Mouse (Mus musculus) midbrain, embryonic 11.5 days (tissue): ENCODE results near the gene Fn3krp. TPM values are rescaled to one million over a fixed set of nuclear protein-coding genes. Genes with fewer than 3 reads are reported as not detected.

Source experiments
- ATAC-seq: fragments of 200-750 bp; cut with Nextera tagmentation; 2 replicates; pipeline ENCODE4 v1.8.0; 2017; ENCODE audit warnings: moderate TSS enrichment, moderate library complexity; ENCODE audit not compliant: low FRiP score
- DNase-seq: peaks from one replicate; pipeline ENCODE4 v3.0.0; 2015; ENCODE audit warnings: low spot score; ENCODE audit errors: missing footprints
- H3K27ac ChIP-seq: fragments of 300-500 bp; sonication (generic); 2 replicates; pipeline ENCODE4 v1.5.1; 2014; ENCODE audit warnings: low read depth, low read length
- H3K27me3 ChIP-seq: fragments of 300-500 bp; sonication (generic); 2 replicates; pipeline ENCODE4 v1.6.1; 2014; ENCODE audit warnings: mild to moderate bottlenecking, low read length, moderate library complexity, mixed read lengths; ENCODE audit not compliant: control insufficient read depth, insufficient read depth
- H3K36me3 ChIP-seq: fragments of 300-500 bp; sonication (generic); 2 replicates; pipeline ENCODE4 v1.6.1; 2014; ENCODE audit warnings: mild to moderate bottlenecking, low read length, moderate library complexity, mixed read lengths; ENCODE audit not compliant: control insufficient read depth, insufficient read depth
- H3K4me1 ChIP-seq: fragments of 300-500 bp; sonication (generic); 2 replicates; pipeline ENCODE4 v1.6.1; 2014; ENCODE audit warnings: low read length; ENCODE audit not compliant: control insufficient read depth, insufficient read depth
- H3K4me2 ChIP-seq: fragments of 300-500 bp; sonication (generic); 2 replicates; pipeline ENCODE4 v1.6.1; 2014; ENCODE audit warnings: mild to moderate bottlenecking, moderate library complexity
- H3K4me3 ChIP-seq: fragments of 300-500 bp; sonication (generic); 2 replicates; pipeline ENCODE4 v1.5.1; 2014; ENCODE audit warnings: low read depth, low read length
- H3K9ac ChIP-seq: fragments of 300-500 bp; sonication (generic); 2 replicates; pipeline ENCODE4 v1.6.1; 2014; ENCODE audit warnings: low read length
- H3K9me3 ChIP-seq: fragments of 300-500 bp; sonication (generic); 2 replicates; pipeline ENCODE4 v1.6.1; 2016; ENCODE audit warnings: low read length; ENCODE audit not compliant: control insufficient read depth
- WGBS: fragments of 180-500 bp; shearing (Covaris S2); extraction: QIAGEN DNeasy Blood & Tissue Kit; methylation state at CpG from one replicate; pipeline ENCODE4 v1.1.7; 2014; 5-methylcytosine and 5-hydroxymethylcytosine counted together
- microRNA-seq: library from miRNA; unstranded; fragments of <30 nt; microRNA quantifications from one replicate; pipeline ENCODE4, GENCODE M21; 2017
- polyA plus RNA-seq: library from polyadenylated mRNA; unstranded; fragments of >200 nt; fragmentation: Nextera tagmentation; extraction: Ambion mirVana; gene quantifications from 2 replicates; pipeline ENCODE4 v1.2.1, GENCODE M21; 2014

The Fn3krp gene
- polyA plus RNA-seq, 1 experiment from 2014 or later, result 8.6 TPM

- H3K27ac ChIP-seq, result no peak overlapping the region
- DNase-seq (no peak), ATAC-seq (no peak)
- 95% methylated on average over 6 of the region's 6 CpGs for WGBS
- H3K9ac ChIP-seq, result no peak overlapping the region
- H3K4me2 ChIP-seq, result no peak overlapping the region
- no peaks in the 10 kb centered on the region for H3K27me3 ChIP-seq
- H3K4me1 ChIP-seq, result peaks cover 2% of the 10 kb centered on the region; the same call in 1 of the 2 replicates
- no peak overlapping the region for H3K4me3 ChIP-seq
- H3K36me3 ChIP-seq, result no peaks in the 10 kb centered on the region; the same call in 1 of the 2 replicates
- H3K9me3 ChIP-seq, result no peaks in the 10 kb centered on the region
Observed at GRCm38 (mm10) chr11:121467408-121467807, 46.2 kb downstream of the Fn3krp start.

- Histone ChIP-seq H3K27ac (no peak overlapping the region), H3K4me2 (no peak overlapping the region), H3K9me3 (no peaks in the 10 kb centered on the region), H3K4me3 (no peak overlapping the region), H3K36me3 (no peaks in the 10 kb centered on the region), H3K27me3 (no peaks in the 10 kb centered on the region), H3K9ac (no peak overlapping the region), H3K4me1 (peaks cover 2% of the 10 kb centered on the region; the same call in 1 of the 2 replicates)
- ATAC-seq, result no peak
- 84% methylated on average over 3 of the region's 3 CpGs for WGBS
- DNase-seq, result no peak
Observed at GRCm38 (mm10) chr11:121474831-121475230, 53.6 kb downstream of the Fn3krp start.

GRCm38 (mm10) chr11:121475699-121476415 is 54.7 kb downstream of the Fn3krp start:
- DNase-seq (peak; percentile 96), ATAC-seq (no peak)
- Histone ChIP-seq H3K4me2 (no peak overlapping the region), H3K36me3 (no peaks in the 10 kb centered on the region), H3K27ac (no peak overlapping the region), H3K4me1 (peaks cover 2% of the 10 kb centered on the region; the same call in 1 of the 2 replicates), H3K27me3 (no peaks in the 10 kb centered on the region), H3K9me3 (no peaks in the 10 kb centered on the region), H3K9ac (no peak overlapping the region), H3K4me3 (no peak overlapping the region)
- WGBS, result 38% methylated on average over 9 of the region's 9 CpGs

- H3K4me3 ChIP-seq, result no peak overlapping the region
- H3K4me1 ChIP-seq, result no peaks in the 10 kb centered on the region
- no peak overlapping the region for H3K9ac ChIP-seq
- H3K27ac ChIP-seq, result no peak overlapping the region
- DNase-seq, result no peak
- no peaks in the 10 kb centered on the region for H3K9me3 ChIP-seq
- no peaks in the 10 kb centered on the region for H3K27me3 ChIP-seq
- 91% methylated on average over 15 of the region's 15 CpGs for WGBS
- no peak for ATAC-seq
- H3K4me2 ChIP-seq, result no peak overlapping the region
- H3K36me3 ChIP-seq, result no peaks in the 10 kb centered on the region
Observed at GRCm38 (mm10) chr11:121479476-121480203, 58.4 kb downstream of the Fn3krp start.

Small RNA genes within 50 kb of the gene (microRNA-seq; reads per million reads assigned to microRNA genes)
- not detected for gene Mir7236

Other genes starting within 250 kb of the Fn3krp start
- 5.7 and 6.3 TPM in 2 replicates for gene Hexdc, start 217.0 kb upstream of the Fn3krp start, polyA plus RNA-seq
- 16.5 and 21.5 TPM in 2 replicates for gene Ogfod3, start 216.7 kb upstream of the Fn3krp start, polyA plus RNA-seq
- 39.6 and 42.5 TPM in 2 replicates for gene Cybc1, start 192.1 kb upstream of the Fn3krp start, polyA plus RNA-seq
- 65.5 and 72.7 TPM in 2 replicates for gene Narf, start 184.1 kb upstream of the Fn3krp start, polyA plus RNA-seq
- 12.8 and 13.7 TPM in 2 replicates for gene Foxk2, start 161.4 kb upstream of the Fn3krp start, polyA plus RNA-seq
- gene Wdr45b, start 67.0 kb upstream of the Fn3krp start, polyA plus RNA-seq, result 94.4 and 99.2 TPM in 2 replicates
- gene Rab40b, start 33.1 kb upstream of the Fn3krp start, polyA plus RNA-seq, result 3.3 and 3.8 TPM in 2 replicates
- 1.7 and 1.8 TPM in 2 replicates for gene Fn3k, start 13.5 kb downstream of the Fn3krp start, polyA plus RNA-seq
- 33.6 and 36.9 TPM in 2 replicates for gene Tbcd, start 30.5 kb downstream of the Fn3krp start, polyA plus RNA-seq
- 0.17 and 0.20 TPM in 2 replicates for gene Zfp750, start 97.9 kb downstream of the Fn3krp start, polyA plus RNA-seq